Mouse (Mus musculus): ENCODE results near the gene Asic2.

- no peak for TF ChIP-seq POLR2A (IDR thresholded peaks at IDR 0.05; ENCODE audit: borderline replicate concordance, insufficient read depth, low read length)
- TF ChIP-seq CTCF (IDR thresholded peaks at IDR 0.05; ENCODE audit: borderline replicate concordance, insufficient read depth, low read depth, low read length), result no peak
Observed at GRCm38 (mm10) chr11:81765288-81765687, 203.0 kb downstream of the Asic2 start.
